Mouse (Mus musculus): ENCODE results near the gene Ispd. TPM values are rescaled to one million over a fixed set of nuclear protein-coding genes. Genes with fewer than 3 reads are reported as not detected.

Gene Ispd
- polyA plus RNA-seq, 1 experiment from 2014 or later, result 2.1 TPM

DNA sequence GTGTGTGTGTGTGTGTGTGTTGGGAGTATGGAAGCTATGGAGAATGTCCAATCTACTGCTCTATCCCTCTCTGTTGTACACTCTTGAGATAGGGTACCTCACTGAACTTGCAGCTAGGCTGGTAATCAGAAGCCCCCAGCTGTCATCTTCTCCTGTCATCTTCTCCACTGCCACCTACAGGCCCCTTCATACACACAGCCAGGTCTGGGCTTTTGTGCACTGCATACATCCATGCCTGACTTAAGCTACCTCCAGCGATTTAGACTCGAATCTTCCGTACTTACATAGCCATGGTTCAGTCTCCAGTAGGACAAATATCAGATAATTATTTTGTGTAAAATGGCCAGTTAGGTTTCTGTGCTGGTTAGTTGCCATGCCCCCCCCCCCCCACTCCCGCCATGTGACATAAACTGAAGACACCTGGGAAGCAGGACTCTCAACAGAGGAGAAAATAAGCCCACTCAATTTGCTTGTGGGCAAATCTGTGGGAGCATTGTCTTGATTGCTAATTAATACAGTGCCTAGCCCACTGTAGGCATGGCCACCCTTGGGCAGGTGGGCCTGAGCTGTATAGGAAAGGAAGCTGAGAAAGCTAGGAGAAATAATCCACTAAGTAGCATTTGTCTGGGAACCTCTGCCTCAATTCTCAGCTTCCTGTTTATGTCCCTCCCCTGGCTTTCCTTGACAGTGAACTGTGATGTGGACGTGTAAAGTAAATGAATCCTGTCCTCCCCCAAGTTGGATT is 289.1 kb downstream of the Ispd start:
- Histone ChIP-seq H3K27ac (ENCODE audit: low read depth) (no peak overlapping the region), H3K9ac (replicated peaks) (no peak overlapping the region), H3K4me2 (ENCODE audit: low read depth, low read length) (no peak overlapping the region), H3K36me3 (replicated peaks; ENCODE audit: insufficient read depth, low read length) (no peaks in the 10 kb centered on the region), H3K9me3 (ENCODE audit: low read length) (no peaks in the 10 kb centered on the region), H3K4me1 (ENCODE audit: insufficient read depth) (no peaks in the 10 kb centered on the region), H3K27me3 (ENCODE audit: insufficient read depth, low read length) (no peaks in the 10 kb centered on the region), H3K4me3 (ENCODE audit: low read depth, low read length) (no peak overlapping the region)
- DNase-seq, result no peak
- WGBS (ENCODE audit: insufficient replicate concordance), result 59% methylated on average over 5 of the region's 5 CpGs
- ATAC-seq, result no peak
- TF ChIP-seq EP300 (IDR thresholded peaks at IDR 0.05; ENCODE audit: low read depth) (no peak), CTCF (IDR thresholded peaks at IDR 0.05; ENCODE audit: low read depth) (peak; percentile 9; the same call in 1 of the 2 replicates)

DNA sequence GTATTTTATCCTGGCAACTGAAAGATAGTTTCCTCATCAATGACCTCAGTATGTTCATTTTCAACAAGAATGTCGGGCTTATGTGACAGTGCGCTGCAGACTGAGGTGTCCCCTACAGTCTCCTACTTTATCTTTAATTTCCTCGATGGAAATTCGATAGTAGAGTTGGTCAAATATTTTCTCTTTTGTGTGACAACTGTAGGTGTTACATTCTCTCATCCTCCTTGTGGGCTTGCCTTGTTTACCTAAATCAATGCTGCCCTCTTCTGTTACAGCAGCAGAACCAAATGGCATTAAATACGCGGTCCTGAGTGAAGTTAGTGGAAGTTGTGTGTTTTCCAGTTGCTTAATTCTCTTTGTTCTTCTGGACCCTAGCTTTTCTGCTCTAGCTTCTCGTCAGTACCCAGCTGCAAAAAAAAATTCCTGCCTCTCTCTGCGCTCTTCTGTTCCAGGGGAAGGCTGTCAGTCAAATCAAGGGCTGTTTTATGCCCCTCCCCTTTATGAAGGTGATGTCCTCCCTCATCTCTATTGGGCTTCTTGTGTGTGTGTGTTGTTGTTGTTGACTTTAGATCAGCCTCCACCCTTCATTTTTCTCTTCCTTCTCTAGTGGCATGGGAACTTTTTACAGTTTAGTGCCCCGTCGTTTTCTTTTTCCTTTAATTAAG is 289.8 kb downstream of the Ispd start:
- Histone ChIP-seq H3K36me3 (replicated peaks; ENCODE audit: insufficient read depth, low read length) (no peaks in the 10 kb centered on the region), H3K27ac (ENCODE audit: low read depth) (no peak overlapping the region), H3K4me2 (ENCODE audit: low read depth, low read length) (no peak overlapping the region), H3K4me1 (ENCODE audit: insufficient read depth) (no peaks in the 10 kb centered on the region), H3K27me3 (ENCODE audit: insufficient read depth, low read length) (no peaks in the 10 kb centered on the region), H3K9ac (replicated peaks) (no peak overlapping the region), H3K9me3 (ENCODE audit: low read length) (no peaks in the 10 kb centered on the region), H3K4me3 (ENCODE audit: low read depth, low read length) (no peak overlapping the region)
- DNase-seq, result no peak
- WGBS (ENCODE audit: insufficient replicate concordance), result 34% methylated on average over 10 of the region's 10 CpGs
- no peak for ATAC-seq
- no peak for TF ChIP-seq EP300 (IDR thresholded peaks at IDR 0.05; ENCODE audit: low read depth)
- TF ChIP-seq CTCF (IDR thresholded peaks at IDR 0.05; ENCODE audit: low read depth), result peak; percentile 65

DNA sequence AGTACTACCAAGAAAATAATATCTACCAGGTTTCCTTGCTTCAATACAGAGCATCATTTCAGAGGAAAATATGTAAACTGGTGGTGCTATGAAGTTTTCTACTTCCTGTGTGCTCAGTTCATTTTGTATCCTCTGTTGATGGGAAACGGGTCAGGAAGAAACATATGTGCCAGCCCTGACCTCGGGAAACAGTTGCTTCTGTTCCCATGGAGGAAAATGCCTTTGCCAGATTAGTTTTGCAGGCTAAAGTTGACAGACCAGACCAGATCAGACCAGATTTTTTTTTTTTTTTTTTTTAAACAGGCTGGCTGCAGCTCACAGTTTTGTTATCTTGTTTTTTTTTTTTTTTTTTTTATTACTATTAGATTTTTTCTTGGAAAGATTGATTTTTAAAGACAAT is 293.2 kb downstream of the Ispd start:
- Histone ChIP-seq H3K36me3 (replicated peaks; ENCODE audit: insufficient read depth, low read length) (no peaks in the 10 kb centered on the region), H3K9me3 (ENCODE audit: low read length) (no peaks in the 10 kb centered on the region), H3K9ac (replicated peaks) (no peak overlapping the region), H3K27ac (ENCODE audit: low read depth) (no peak overlapping the region), H3K4me2 (ENCODE audit: low read depth, low read length) (no peak overlapping the region), H3K27me3 (ENCODE audit: insufficient read depth, low read length) (no peaks in the 10 kb centered on the region), H3K4me1 (ENCODE audit: insufficient read depth) (no peaks in the 10 kb centered on the region), H3K4me3 (ENCODE audit: low read depth, low read length) (no peak overlapping the region)
- TF ChIP-seq EP300 (IDR thresholded peaks at IDR 0.05; ENCODE audit: low read depth) (peak; percentile 16; the same call in 1 of the 2 replicates), CTCF (IDR thresholded peaks at IDR 0.05; ENCODE audit: low read depth) (no peak)
- ATAC-seq (no peak), DNase-seq (no peak)
- 49% methylated on average over 2 of the region's 2 CpGs for WGBS (ENCODE audit: insufficient replicate concordance)

DNA sequence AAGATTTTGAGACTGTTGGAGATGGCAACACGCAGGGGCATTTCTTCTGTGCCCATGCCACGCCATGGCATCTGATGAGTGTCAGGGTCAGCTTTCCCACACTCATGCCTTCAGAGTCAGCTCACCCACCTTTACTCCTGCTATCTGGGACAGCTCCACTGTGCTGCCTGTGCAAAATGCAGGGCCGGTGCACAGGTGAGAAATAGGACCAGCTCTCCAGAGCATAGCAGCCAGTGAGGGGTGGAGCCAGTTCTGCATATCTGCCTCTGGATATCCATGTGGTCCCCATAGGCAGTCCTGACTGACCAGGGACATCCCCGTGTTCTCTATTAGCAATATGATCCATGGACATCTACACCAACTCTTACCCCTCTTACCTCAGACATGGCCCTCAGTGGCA is 297.0 kb downstream of the Ispd start:
- Histone ChIP-seq H3K27me3 (ENCODE audit: insufficient read depth, low read length) (no peaks in the 10 kb centered on the region), H3K27ac (ENCODE audit: low read depth) (no peak overlapping the region), H3K9me3 (ENCODE audit: low read length) (no peaks in the 10 kb centered on the region), H3K4me1 (ENCODE audit: insufficient read depth) (no peaks in the 10 kb centered on the region), H3K4me2 (ENCODE audit: low read depth, low read length) (no peak overlapping the region), H3K36me3 (replicated peaks; ENCODE audit: insufficient read depth, low read length) (no peaks in the 10 kb centered on the region), H3K4me3 (ENCODE audit: low read depth, low read length) (no peak overlapping the region), H3K9ac (replicated peaks) (no peak overlapping the region)
- no peak for TF ChIP-seq EP300 (IDR thresholded peaks at IDR 0.05; ENCODE audit: low read depth)
- no peak for TF ChIP-seq CTCF (IDR thresholded peaks at IDR 0.05; ENCODE audit: low read depth)
- no peak for ATAC-seq
- WGBS (ENCODE audit: insufficient replicate concordance), result 77% methylated on average over 4 of the region's 4 CpGs
- DNase-seq, result no peak

DNA sequence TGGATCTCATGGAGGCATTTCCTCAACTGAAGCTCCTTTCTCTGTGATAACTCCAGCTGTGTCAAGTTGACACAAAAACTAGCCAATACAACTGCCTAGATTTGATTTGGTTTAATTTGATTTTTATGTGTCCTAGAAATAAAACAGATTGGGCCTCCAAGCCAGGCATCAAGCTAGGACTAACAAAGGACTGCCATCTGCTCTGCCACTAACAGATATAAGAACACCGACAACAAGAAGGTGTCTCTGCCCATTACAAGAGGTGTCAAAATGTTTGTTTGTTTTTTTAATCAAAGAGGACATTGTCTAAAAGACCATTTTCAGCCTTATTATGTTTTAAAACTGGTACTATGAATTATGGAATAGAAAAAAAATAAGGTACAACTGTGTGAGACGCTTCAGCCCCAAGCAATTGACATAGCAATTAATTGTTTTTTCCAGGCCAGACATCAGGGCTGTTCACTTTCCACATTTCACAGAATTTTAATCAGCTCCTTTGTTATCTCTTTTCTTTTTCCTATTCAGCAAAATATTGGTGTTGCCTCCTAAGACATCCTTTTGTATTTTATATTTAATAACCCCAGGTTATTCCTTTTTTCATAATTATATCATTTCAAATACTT is 299.7 kb downstream of the Ispd start:
- H3K4me3 ChIP-seq (ENCODE audit: low read depth, low read length), result no peak overlapping the region
- ATAC-seq (no peak), DNase-seq (no peak)
- no peaks in the 10 kb centered on the region for H3K36me3 ChIP-seq (replicated peaks; ENCODE audit: insufficient read depth, low read length)
- H3K27me3 ChIP-seq (ENCODE audit: insufficient read depth, low read length), result no peaks in the 10 kb centered on the region
- no peak overlapping the region for H3K4me2 ChIP-seq (ENCODE audit: low read depth, low read length)
- WGBS (ENCODE audit: insufficient replicate concordance), result 72% methylated on average over 2 of the region's 2 CpGs
- H3K9ac ChIP-seq (replicated peaks), result no peak overlapping the region
- no peak for TF ChIP-seq EP300 (IDR thresholded peaks at IDR 0.05; ENCODE audit: low read depth)
- no peak for TF ChIP-seq CTCF (IDR thresholded peaks at IDR 0.05; ENCODE audit: low read depth)
- H3K27ac ChIP-seq (ENCODE audit: low read depth), result no peak overlapping the region
- H3K4me1 ChIP-seq (ENCODE audit: insufficient read depth), result no peaks in the 10 kb centered on the region
- no peaks in the 10 kb centered on the region for H3K9me3 ChIP-seq (ENCODE audit: low read length)

DNA sequence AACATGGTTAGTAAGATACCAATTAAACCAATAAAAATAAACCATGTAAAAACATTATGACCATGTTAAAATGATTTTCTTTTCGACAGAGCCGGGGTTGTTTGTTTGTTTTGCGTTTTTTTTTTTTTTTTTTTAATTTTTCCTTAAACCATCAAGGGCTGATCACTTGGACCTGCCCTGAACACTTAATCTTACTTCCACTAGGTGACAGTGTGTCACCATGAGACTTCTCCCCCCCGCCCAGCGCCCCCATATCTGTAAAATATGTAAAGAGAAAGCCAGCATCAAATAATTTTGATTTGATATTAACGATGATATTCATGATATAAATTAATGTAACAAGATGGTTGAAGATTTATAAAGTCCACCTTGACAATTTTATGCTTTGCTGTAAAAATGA is 300.5 kb downstream of the Ispd start:
- no peak overlapping the region for H3K27ac ChIP-seq (ENCODE audit: low read depth)
- 61% methylated on average over 6 of the region's 6 CpGs for WGBS (ENCODE audit: insufficient replicate concordance)

More for the DNA sequence above, 300.5 kb downstream of the Ispd start:
- Histone ChIP-seq H3K9ac (replicated peaks) (no peak overlapping the region), H3K4me3 (ENCODE audit: low read depth, low read length) (no peak overlapping the region), H3K9me3 (ENCODE audit: low read length) (no peaks in the 10 kb centered on the region), H3K4me1 (ENCODE audit: insufficient read depth) (no peaks in the 10 kb centered on the region), H3K4me2 (ENCODE audit: low read depth, low read length) (no peak overlapping the region), H3K36me3 (replicated peaks; ENCODE audit: insufficient read depth, low read length) (no peaks in the 10 kb centered on the region), H3K27me3 (ENCODE audit: insufficient read depth, low read length) (no peaks in the 10 kb centered on the region)
- TF ChIP-seq EP300 (IDR thresholded peaks at IDR 0.05; ENCODE audit: low read depth) (no peak), CTCF (IDR thresholded peaks at IDR 0.05; ENCODE audit: low read depth) (peak; percentile 15; the same call in 1 of the 2 replicates)
- ATAC-seq, result no peak
- no peak for DNase-seq

Measured in liver, postnatal 0 days (tissue).